Mouse (Mus musculus): ENCODE data around the gene Kdm1b. TPM values are rescaled to one million over a fixed set of nuclear protein-coding genes. Genes with fewer than 3 reads are reported as not detected.

Kdm1b gene
- 11.0 and 12.3 TPM in 2 replicates for polyA plus RNA-seq (2011; ENCODE audit: insufficient read depth, insufficient read length, low read depth, missing spikeins)

DNA sequence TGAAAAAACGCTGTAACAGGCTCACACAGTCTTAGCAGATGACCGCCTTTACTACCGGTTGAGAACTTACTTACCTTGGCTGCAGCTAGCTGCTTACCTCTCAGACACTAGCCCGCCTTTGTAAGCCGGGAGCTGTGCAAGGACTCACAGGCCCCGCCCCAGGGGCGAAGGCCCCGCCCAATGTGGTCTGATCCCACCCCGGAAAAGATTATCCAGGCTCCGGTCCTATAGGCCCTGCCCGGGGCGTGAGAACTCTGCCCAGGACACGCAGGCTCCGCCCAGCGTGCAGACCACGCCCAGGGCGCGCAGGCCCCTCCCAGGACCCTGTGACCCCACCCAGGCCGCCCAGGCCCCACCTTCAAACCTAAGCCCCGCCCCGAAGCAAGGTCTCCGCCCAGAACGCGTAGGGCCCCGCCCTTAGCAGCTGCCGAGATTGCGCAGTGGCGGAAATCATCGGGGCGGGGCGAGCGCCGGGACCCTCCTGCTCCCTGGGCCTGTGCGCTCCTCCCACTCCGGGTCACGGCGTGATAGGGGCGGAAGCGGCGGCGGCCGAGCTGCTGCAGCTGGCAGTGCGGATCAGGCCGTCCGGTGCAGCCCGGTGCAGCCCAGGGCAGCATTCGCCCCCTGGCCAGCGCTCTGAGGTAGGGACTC lies at the start of gene Kdm1b:
Gene Kdm1b (plus strand): TSS at position 470 of the 651 bp plus-strand sequence.
- no peaks in the 10 kb centered on the region for H3K36me3 ChIP-seq (ENCODE audit: control insufficient read depth, insufficient read depth, low read length, poor library complexity, severe bottlenecking)
- H3K27me3 ChIP-seq (ENCODE audit: control insufficient read depth, insufficient read depth, low read length, poor library complexity, severe bottlenecking), result no peaks in the 10 kb centered on the region
- H3K27ac ChIP-seq (ENCODE audit: insufficient read depth, low read length), result no peak within 1 kb of the TSS; the same call in 1 of the 2 replicates
- no peaks in the 10 kb centered on the region for H3K4me1 ChIP-seq (ENCODE audit: control insufficient read depth, insufficient read depth, low read length)
- TF ChIP-seq POLR2A (IDR thresholded peaks at IDR 0.05; ENCODE audit: insufficient read depth, low read length), result peak; percentile 90
- TF ChIP-seq CTCF (IDR thresholded peaks at IDR 0.05; ENCODE audit: low read depth, low read length), result no peak
- H3K4me3 ChIP-seq (ENCODE audit: low read depth, low read length), result peak within 1 kb of the TSS; percentile 84
- H3K9me3 ChIP-seq (replicated peaks; ENCODE audit: control insufficient read depth, insufficient read depth, low read length, poor library complexity, severe bottlenecking), result no peaks in the 10 kb centered on the region
- H3K9ac ChIP-seq (ENCODE audit: low read depth, poor library complexity, severe bottlenecking), result peak within 1 kb of the TSS; percentile 93

DNA sequence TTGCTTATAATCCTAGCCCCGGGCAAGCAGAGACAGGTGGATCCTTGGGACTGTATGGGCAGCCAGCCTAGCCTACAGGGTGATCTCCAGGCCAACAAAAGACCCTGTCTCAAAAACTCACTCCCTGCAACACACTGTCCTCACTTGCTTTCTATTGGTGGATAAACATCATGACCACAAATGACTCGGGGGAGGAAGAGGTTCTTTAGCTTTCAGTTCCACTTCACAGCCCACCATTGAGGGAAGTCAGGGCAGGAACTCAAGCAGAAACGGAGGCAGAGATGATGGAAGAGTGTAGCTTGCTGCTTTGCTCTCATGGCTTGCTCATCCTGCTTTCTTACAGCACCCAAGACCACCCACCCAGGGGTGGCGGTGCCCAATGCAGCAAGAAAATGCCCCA lies 45.9 kb upstream of the Kdm1b start:
- Histone ChIP-seq H3K4me1 (ENCODE audit: control insufficient read depth, insufficient read depth, low read length) (no peaks in the 10 kb centered on the region), H3K4me3 (ENCODE audit: low read depth, low read length) (no peak overlapping the region), H3K36me3 (ENCODE audit: control insufficient read depth, insufficient read depth, low read length, poor library complexity, severe bottlenecking) (no peaks in the 10 kb centered on the region), H3K27me3 (ENCODE audit: control insufficient read depth, insufficient read depth, low read length, poor library complexity, severe bottlenecking) (no peaks in the 10 kb centered on the region), H3K27ac (ENCODE audit: insufficient read depth, low read length) (no peak overlapping the region), H3K9me3 (replicated peaks; ENCODE audit: control insufficient read depth, insufficient read depth, low read length, poor library complexity, severe bottlenecking) (no peaks in the 10 kb centered on the region), H3K9ac (ENCODE audit: low read depth, poor library complexity, severe bottlenecking) (no peak overlapping the region)
- TF ChIP-seq EP300 (IDR thresholded peaks at IDR 0.05; ENCODE audit: insufficient read depth, low read depth, low read length) (no peak), CTCF (IDR thresholded peaks at IDR 0.05; ENCODE audit: low read depth, low read length) (no peak), POLR2A (IDR thresholded peaks at IDR 0.05; ENCODE audit: insufficient read depth, low read length) (no peak)

DNA sequence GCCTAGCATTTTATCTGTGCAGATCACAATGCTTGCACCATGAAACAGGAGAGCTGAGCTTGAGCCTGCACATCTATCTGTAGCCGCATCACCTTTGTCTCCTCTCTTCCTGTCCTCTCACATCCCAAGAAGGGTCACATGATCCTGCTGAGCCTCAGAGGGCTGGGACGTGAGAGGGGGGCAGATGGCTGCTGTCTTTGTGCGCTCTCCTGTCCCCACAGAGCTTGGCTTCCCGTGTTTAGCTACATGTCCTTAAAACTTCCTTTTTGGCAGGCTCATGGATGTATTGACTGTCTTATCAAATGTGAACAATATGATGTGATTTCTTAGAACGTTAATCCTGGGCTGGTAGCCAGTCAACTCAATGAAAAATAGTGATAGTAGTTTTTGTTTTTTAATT lies 43.8 kb upstream of the Kdm1b start:
- no peaks in the 10 kb centered on the region for H3K27me3 ChIP-seq (ENCODE audit: control insufficient read depth, insufficient read depth, low read length, poor library complexity, severe bottlenecking)
- TF ChIP-seq EP300 (IDR thresholded peaks at IDR 0.05; ENCODE audit: insufficient read depth, low read depth, low read length), result no peak
- TF ChIP-seq POLR2A (IDR thresholded peaks at IDR 0.05; ENCODE audit: insufficient read depth, low read length), result no peak
- no peak for TF ChIP-seq CTCF (IDR thresholded peaks at IDR 0.05; ENCODE audit: low read depth, low read length)
- H3K27ac ChIP-seq (ENCODE audit: insufficient read depth, low read length), result no peak overlapping the region
- no peaks in the 10 kb centered on the region for H3K4me1 ChIP-seq (ENCODE audit: control insufficient read depth, insufficient read depth, low read length)
- peaks cover 3% of the 10 kb centered on the region; the same call in 1 of the 2 replicates for H3K9me3 ChIP-seq (replicated peaks; ENCODE audit: control insufficient read depth, insufficient read depth, low read length, poor library complexity, severe bottlenecking)
- no peak overlapping the region for H3K9ac ChIP-seq (ENCODE audit: low read depth, poor library complexity, severe bottlenecking)
- H3K4me3 ChIP-seq (ENCODE audit: low read depth, low read length), result no peak overlapping the region
- no peaks in the 10 kb centered on the region for H3K36me3 ChIP-seq (ENCODE audit: control insufficient read depth, insufficient read depth, low read length, poor library complexity, severe bottlenecking)

DNA sequence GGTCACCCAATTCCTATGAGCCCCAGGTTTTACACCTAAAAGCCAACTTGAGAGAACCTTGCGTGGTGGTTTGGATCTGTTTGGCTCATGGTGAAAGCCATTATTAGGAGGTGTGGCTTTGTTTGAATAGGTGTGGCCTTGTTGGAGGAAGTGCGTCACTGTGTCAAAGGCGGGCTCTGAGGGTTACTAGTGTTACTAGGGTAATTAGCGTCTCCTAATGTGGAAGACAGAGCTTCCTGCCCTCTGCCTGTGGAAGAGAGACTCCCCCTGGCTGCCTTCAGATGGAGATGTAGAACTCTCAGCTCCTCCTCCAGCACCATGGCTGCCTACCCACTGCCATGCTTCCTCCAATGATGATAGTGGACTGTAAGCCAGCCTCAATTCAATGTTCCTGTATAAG lies 41.7 kb upstream of the Kdm1b start:
- Histone ChIP-seq H3K4me1 (ENCODE audit: control insufficient read depth, insufficient read depth, low read length) (no peaks in the 10 kb centered on the region), H3K27ac (ENCODE audit: insufficient read depth, low read length) (no peak overlapping the region), H3K36me3 (ENCODE audit: control insufficient read depth, insufficient read depth, low read length, poor library complexity, severe bottlenecking) (no peaks in the 10 kb centered on the region), H3K4me3 (ENCODE audit: low read depth, low read length) (no peak overlapping the region), H3K9ac (ENCODE audit: low read depth, poor library complexity, severe bottlenecking) (no peak overlapping the region), H3K27me3 (ENCODE audit: control insufficient read depth, insufficient read depth, low read length, poor library complexity, severe bottlenecking) (no peaks in the 10 kb centered on the region), H3K9me3 (replicated peaks; ENCODE audit: control insufficient read depth, insufficient read depth, low read length, poor library complexity, severe bottlenecking) (peaks cover 3% of the 10 kb centered on the region; the same call in 1 of the 2 replicates)
- TF ChIP-seq EP300 (IDR thresholded peaks at IDR 0.05; ENCODE audit: insufficient read depth, low read depth, low read length) (no peak), POLR2A (IDR thresholded peaks at IDR 0.05; ENCODE audit: insufficient read depth, low read length) (no peak), CTCF (IDR thresholded peaks at IDR 0.05; ENCODE audit: low read depth, low read length) (no peak)

DNA sequence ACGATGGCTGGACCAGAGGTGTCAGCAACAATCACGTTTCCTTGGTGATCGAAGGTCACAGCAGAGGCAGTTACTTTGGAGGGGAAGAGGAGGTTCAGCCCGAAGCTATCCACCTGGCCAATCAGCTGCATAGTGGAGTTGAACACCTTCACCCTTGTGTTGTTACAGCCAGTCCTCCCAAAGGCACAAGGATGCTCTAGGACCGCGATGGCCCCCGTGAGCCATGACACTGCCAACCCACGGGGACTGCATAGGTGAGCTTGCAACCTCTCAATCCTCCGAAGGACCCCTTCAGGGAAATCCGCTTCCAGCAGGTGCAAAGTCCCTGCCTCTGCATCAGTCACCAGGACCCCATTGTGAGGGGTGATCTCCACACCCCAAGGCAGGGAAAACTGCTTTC lies 29.6 kb upstream of the Kdm1b start:
- H3K27ac ChIP-seq (ENCODE audit: insufficient read depth, low read length), result no peak overlapping the region
- TF ChIP-seq EP300 (IDR thresholded peaks at IDR 0.05; ENCODE audit: insufficient read depth, low read depth, low read length) (no peak), CTCF (IDR thresholded peaks at IDR 0.05; ENCODE audit: low read depth, low read length) (no peak), POLR2A (IDR thresholded peaks at IDR 0.05; ENCODE audit: insufficient read depth, low read length) (no peak)
- H3K4me3 ChIP-seq (ENCODE audit: low read depth, low read length), result no peak overlapping the region; the same call in 1 of the 2 replicates
- H3K9ac ChIP-seq (ENCODE audit: low read depth, poor library complexity, severe bottlenecking), result no peak overlapping the region
- H3K27me3 ChIP-seq (ENCODE audit: control insufficient read depth, insufficient read depth, low read length, poor library complexity, severe bottlenecking), result no peaks in the 10 kb centered on the region
- no peaks in the 10 kb centered on the region for H3K36me3 ChIP-seq (ENCODE audit: control insufficient read depth, insufficient read depth, low read length, poor library complexity, severe bottlenecking)
- H3K4me1 ChIP-seq (ENCODE audit: control insufficient read depth, insufficient read depth, low read length), result no peaks in the 10 kb centered on the region
- peaks cover 42% of the 10 kb centered on the region for H3K9me3 ChIP-seq (replicated peaks; ENCODE audit: control insufficient read depth, insufficient read depth, low read length, poor library complexity, severe bottlenecking)

Data from ES-Bruce4 (cell line).